Mouse (Mus musculus) hindbrain, embryonic 13.5 days (tissue): ENCODE data around the gene Pfkl. TPM values are rescaled to one million over a fixed set of nuclear protein-coding genes. Genes with fewer than 3 reads are reported as not detected.

Experiments used
- ATAC-seq: fragments of 200-750 bp; cut with Nextera tagmentation; 2 replicates; pipeline ENCODE4 v1.8.0; 2017; ENCODE audit warnings: moderate TSS enrichment; ENCODE audit not compliant: low FRiP score
- H3K27ac ChIP-seq: fragments of 300-500 bp; sonication (generic); 2 replicates; pipeline ENCODE4 v1.5.1; 2015; ENCODE audit warnings: inconsistent platforms, mild to moderate bottlenecking, moderate library complexity
- H3K27me3 ChIP-seq: fragments of 300-500 bp; sonication (generic); 2 replicates; pipeline ENCODE4 v1.6.1; 2015; ENCODE audit warnings: mild to moderate bottlenecking, inconsistent platforms
- H3K36me3 ChIP-seq: fragments of 300-500 bp; sonication (generic); 2 replicates; pipeline ENCODE4 v1.6.1; 2015; ENCODE audit warnings: mild to moderate bottlenecking, inconsistent platforms
- H3K4me1 ChIP-seq: fragments of 300-500 bp; sonication (generic); replicated peaks from 2 replicates; pipeline ENCODE4 v1.6.1; 2015; ENCODE audit warnings: inconsistent platforms
- H3K4me2 ChIP-seq: fragments of 300-500 bp; sonication (generic); 2 replicates; pipeline ENCODE4 v1.6.1; 2015; ENCODE audit warnings: inconsistent platforms, mild to moderate bottlenecking, moderate library complexity
- H3K4me3 ChIP-seq: fragments of 300-500 bp; sonication (generic); 2 replicates; pipeline ENCODE4 v1.5.1; 2015; ENCODE audit warnings: mild to moderate bottlenecking, inconsistent platforms
- H3K9ac ChIP-seq: fragments of 300-500 bp; sonication (generic); 2 replicates; pipeline ENCODE4 v1.6.1; 2015; ENCODE audit warnings: mild to moderate bottlenecking, inconsistent platforms
- H3K9me3 ChIP-seq: fragments of 300-500 bp; sonication (generic); 2 replicates; pipeline ENCODE4 v1.6.1; 2016; ENCODE audit warnings: inconsistent platforms
- WGBS: fragments of 180-500 bp; shearing (Covaris S2); methylation state at CpG from one replicate; pipeline ENCODE4 v1.1.7; 2015; 5-methylcytosine and 5-hydroxymethylcytosine counted together
- polyA plus RNA-seq: library from polyadenylated mRNA; unstranded; fragments of >200 nt; fragmentation: Nextera tagmentation; extraction: Ambion mirVana; gene quantifications from 2 replicates; pipeline ENCODE4 v1.2.1, GENCODE M21; 2015

The Pfkl gene
- 106 and 107 TPM in 2 replicates for polyA plus RNA-seq

DNA sequence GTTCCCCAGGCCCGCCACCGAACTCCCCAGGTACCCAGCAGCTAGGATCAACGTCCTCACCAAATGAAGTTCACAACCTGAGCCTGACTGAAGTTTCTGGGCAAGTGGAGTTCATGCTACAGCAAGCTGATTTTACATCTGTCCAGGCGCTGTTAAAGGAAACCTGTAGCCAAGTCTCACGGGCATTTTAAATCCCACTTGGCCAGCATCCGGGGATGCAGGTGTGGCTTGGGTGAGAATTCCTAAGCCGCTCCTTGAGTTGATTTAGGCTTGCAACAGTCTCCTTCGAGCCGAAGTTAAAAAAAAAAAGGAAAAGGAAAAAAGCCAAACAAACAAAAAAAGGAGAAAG is at the start of gene Pfkl:
Gene Pfkl, minus strand, starts transcription at position 139 of the 349 bp plus-strand sequence.
- WGBS: under 1% methylated on average over 9 of the region's 9 CpGs

DNA sequence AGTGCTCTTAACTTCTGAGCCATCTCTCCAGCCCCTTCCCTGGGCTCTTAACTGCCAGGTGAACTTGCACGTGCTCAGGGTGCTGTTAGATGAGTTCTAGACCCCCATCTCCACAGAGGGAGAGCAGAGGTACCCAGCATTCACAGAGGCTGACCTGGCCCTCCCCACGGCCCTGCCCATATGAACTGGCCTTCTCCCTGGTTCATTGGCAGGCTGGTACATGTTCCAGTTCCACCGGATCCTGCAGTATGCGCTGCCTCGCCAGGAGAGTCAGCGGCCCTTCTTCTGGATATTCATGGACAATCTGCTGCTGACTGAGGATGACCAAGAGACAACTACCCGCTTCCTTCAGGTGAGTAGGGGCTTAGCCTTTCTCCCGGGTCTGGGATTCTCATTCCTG is 47.2 kb upstream of the Pfkl start:
- H3K27me3 ChIP-seq: no peaks in the 10 kb centered on the region
- ATAC-seq: no peak
- H3K4me1 ChIP-seq: no peaks in the 10 kb centered on the region
- H3K36me3 ChIP-seq: no peaks in the 10 kb centered on the region
- no peak overlapping the region for H3K27ac ChIP-seq
- no peak overlapping the region for H3K4me3 ChIP-seq
- H3K9me3 ChIP-seq: no peaks in the 10 kb centered on the region
- H3K4me2 ChIP-seq: no peak overlapping the region
- WGBS: 85% methylated on average over 8 of the region's 8 CpGs
- no peak overlapping the region for H3K9ac ChIP-seq

More for the DNA sequence above, at the start of gene Pfkl:
- peak within 1 kb of the TSS; percentile 84 for H3K4me2 ChIP-seq
- no peaks in the 10 kb centered on the region for H3K36me3 ChIP-seq
- no peak for ATAC-seq
- H3K9me3 ChIP-seq: no peaks in the 10 kb centered on the region
- peaks cover 43% of the 10 kb centered on the region for H3K4me1 ChIP-seq
- H3K27ac ChIP-seq: peak within 1 kb of the TSS; percentile 96
- H3K9ac ChIP-seq: peak within 1 kb of the TSS; percentile 91
- peak within 1 kb of the TSS; percentile 84 for H3K4me3 ChIP-seq
- H3K27me3 ChIP-seq: peaks cover 6% of the 10 kb centered on the region; the same call in 1 of the 2 replicates

DNA sequence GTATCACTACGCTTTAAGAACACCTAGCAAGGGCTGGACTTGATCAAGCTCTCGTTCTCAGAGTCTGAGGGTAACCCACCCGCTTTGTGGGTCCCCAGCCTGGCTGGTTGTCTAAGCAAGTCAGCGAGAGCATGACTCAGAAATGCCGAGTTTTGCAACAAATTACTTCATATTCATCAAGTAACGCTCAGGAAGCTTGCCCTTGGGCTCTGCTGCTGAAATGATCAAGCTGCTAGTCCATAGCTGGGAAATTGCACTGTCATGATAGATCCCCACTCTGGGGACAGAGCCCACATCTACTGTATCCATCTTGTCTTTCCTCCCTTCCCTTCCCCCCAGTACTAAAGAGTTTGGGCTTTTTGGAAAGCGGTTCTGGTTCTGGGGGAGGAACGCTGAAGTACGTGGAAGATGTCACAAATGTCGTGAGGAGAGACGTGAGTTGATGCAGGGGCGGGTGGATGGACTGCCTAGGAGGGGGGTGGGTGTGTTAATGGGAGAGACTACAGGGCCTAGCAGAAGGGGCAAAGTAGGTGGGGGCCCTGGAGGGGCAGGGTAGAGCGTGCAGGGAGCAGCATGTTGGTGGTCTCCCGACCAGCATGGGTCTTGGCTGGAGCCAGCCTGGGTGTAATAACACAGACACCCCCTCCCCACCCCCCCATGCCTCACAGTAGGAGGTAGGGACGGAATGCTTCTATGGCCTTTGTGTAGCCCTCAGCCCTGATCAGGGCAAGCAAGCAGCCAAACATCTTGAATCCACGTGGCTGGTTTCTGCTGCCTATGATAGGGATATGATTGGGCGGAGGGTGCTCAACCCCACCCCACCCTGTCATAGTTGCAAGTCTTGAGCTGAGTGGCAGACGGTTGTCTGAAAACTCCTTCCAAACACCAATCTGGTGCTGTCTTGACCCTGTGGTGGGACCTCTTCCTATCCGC is 45.0 kb upstream of the Pfkl start:
- H3K4me2 ChIP-seq: no peak overlapping the region
- no peaks in the 10 kb centered on the region for H3K9me3 ChIP-seq
- no peaks in the 10 kb centered on the region for H3K27me3 ChIP-seq
- 73% methylated on average over 19 of the region's 19 CpGs for WGBS
- no peak overlapping the region for H3K27ac ChIP-seq
- no peak overlapping the region for H3K9ac ChIP-seq
- no peaks in the 10 kb centered on the region for H3K4me1 ChIP-seq
- no peak overlapping the region for H3K4me3 ChIP-seq
- no peaks in the 10 kb centered on the region for H3K36me3 ChIP-seq
- ATAC-seq: no peak

DNA sequence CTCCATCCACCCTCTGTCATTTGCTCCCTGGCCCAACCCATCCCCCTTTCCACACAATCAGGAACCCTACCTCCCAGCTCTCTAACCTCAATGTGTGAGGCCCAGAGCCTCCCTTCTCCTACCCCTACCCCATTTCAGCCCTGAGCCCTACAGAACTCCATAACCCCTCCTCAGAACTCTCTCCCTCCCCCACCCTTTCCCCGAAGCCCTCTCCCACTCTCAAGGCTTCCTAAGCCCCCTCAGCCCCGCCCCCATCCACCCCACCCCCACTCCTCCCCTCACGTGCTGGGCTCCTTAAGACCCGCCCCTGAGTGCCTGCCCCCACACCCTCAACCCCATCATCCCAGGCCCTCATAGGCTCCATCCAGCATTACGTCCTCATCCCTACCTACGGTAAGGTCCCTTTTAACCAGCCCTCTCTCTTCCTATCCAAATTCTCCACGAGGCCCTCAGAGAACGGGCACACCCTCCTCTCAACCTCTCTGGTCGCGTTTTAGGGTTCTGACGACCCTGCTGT is 39.7 kb upstream of the Pfkl start:
- Histone ChIP-seq H3K4me1 (no peaks in the 10 kb centered on the region), H3K9me3 (no peaks in the 10 kb centered on the region), H3K9ac (no peak overlapping the region), H3K27me3 (0 out of 2 replicates have a peak, but pooled peaks cover 2% of the 10 kb centered on the region), H3K27ac (no peak overlapping the region), H3K36me3 (no peaks in the 10 kb centered on the region), H3K4me3 (no peak overlapping the region), H3K4me2 (no peak overlapping the region)
- no peak for ATAC-seq
- 64% methylated on average over 11 of the region's 11 CpGs for WGBS

DNA sequence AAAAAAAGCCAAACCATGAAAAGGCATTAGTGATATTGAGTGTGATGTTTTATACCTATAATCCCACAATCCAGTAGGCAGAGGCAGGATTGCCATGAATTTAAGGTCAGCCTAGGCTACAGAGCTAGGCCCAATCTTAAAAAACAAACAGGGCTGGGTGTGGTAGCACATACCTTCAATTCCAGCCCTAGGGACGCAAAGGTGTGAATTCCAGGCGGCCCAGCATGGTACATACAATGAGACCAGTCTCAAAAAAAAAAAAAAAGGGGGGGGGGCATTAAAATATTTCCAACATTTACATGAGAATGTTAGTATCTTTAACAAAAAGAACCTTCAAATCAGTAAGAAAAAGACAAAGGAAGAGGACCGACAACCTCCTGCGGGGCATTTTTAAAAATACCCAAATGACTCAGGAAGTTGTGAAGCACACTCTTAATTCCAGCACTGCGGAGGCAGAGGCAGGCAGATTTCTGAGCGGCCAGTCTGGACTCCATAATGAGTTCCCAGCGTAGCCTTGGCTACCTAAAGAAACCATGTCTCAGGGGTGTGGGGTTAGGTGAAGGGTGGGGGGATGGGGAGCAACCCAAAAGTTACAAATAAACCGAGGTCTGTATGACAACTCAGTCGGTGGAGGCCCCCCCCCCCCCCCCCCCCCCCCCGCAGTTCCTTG is 38.3 kb upstream of the Pfkl start:
- Histone ChIP-seq H3K4me2 (no peak overlapping the region), H3K36me3 (no peaks in the 10 kb centered on the region), H3K4me1 (peaks cover 7% of the 10 kb centered on the region; the same call in 1 of the 2 replicates), H3K27me3 (0 out of 2 replicates have a peak, but pooled peaks cover 2% of the 10 kb centered on the region), H3K27ac (no peak overlapping the region), H3K9ac (no peak overlapping the region), H3K4me3 (no peak overlapping the region), H3K9me3 (no peaks in the 10 kb centered on the region)
- no peak for ATAC-seq
- 86% methylated on average over 10 of the region's 10 CpGs for WGBS

DNA sequence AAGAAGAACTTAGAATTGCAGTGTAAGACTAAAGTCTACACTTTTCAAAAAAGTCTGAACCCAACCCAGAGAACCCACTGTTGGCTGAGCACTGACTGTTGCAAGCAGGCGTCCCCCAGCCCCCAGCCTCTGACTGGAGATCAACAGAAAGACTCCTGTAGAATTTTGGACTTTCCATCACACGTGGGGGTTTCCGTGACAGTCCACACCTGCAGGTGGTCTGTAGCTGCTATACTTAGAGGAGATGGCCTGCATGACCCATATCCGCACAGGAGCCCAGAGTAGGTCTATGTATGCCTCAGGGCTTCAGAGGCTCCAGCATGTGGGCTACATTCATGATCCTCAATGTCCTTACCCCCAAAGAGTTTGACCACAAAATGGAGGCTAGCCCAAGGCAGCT is 36.5 kb upstream of the Pfkl start:
- peaks cover 9% of the 10 kb centered on the region; the same call in 1 of the 2 replicates for H3K4me1 ChIP-seq

DNA sequence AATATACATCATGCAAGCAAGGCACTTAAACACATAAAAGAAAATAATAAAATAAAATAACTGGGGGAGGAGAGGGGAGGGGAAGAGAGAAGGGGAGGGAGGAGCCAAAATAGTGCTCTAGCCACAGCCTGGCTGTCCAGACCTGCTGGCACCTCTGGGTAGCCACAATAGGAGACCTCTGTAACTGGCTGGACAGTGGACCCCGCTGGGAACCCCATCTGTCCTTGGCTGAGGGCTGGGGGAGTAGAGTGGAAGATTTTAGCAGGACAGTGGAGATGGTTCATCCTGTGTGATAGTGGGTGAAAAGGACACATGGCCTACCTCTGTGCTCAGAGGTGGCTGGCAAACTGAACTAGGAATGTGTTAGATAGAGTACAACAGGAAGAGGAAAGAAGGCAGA is 34.6 kb upstream of the Pfkl start:
- Histone ChIP-seq H3K4me2 (no peak overlapping the region), H3K27ac (no peak overlapping the region), H3K4me1 (peaks cover 9% of the 10 kb centered on the region; the same call in 1 of the 2 replicates), H3K4me3 (no peak overlapping the region), H3K9ac (no peak overlapping the region), H3K36me3 (no peaks in the 10 kb centered on the region), H3K27me3 (peaks cover 15% of the 10 kb centered on the region), H3K9me3 (no peaks in the 10 kb centered on the region)
- WGBS: 89% methylated on average over 1 of the region's 1 CpGs
- ATAC-seq: no peak

More for the DNA sequence above, 36.5 kb upstream of the Pfkl start:
- WGBS: 81% methylated on average over 4 of the region's 4 CpGs
- H3K9me3 ChIP-seq: no peaks in the 10 kb centered on the region
- peaks cover 15% of the 10 kb centered on the region for H3K27me3 ChIP-seq
- no peak overlapping the region for H3K9ac ChIP-seq
- no peaks in the 10 kb centered on the region for H3K36me3 ChIP-seq
- H3K4me2 ChIP-seq: no peak overlapping the region
- no peak overlapping the region for H3K27ac ChIP-seq
- no peak overlapping the region for H3K4me3 ChIP-seq
- no peak for ATAC-seq

DNA sequence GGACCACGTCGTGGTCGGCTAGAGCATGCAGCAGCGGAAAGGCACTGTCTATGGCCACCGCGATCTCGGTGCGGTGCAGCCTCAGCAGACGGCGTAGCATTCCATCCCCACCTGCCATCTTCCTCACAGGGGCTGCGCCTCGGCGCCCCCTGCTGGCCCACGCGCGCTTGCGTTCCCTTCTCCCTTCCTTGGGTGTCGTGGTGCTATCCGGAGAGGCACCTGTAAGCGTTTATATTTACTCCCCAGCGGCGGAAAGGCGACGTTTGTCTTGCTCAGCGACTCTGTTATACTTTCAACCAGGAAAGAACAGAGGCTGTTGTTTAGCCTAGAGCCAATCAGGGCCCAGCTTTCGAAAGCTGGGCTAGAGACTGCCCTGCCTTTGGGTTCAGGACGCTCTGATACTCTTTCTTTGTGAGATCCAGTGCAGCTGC is 33.5 kb upstream of the Pfkl start, which contains the start of gene Aire:
Gene Aire, minus strand, starts transcription at position 205 of the 431 bp plus-strand sequence.
- no peak within 1 kb of the TSS for H3K27ac ChIP-seq
- H3K27me3 ChIP-seq: peaks cover 15% of the 10 kb centered on the region
- ATAC-seq: peak; percentile 73
- H3K9ac ChIP-seq: peak within 1 kb of the TSS; percentile 47; the same call in 1 of the 2 replicates
- peaks cover 9% of the 10 kb centered on the region; the same call in 1 of the 2 replicates for H3K4me1 ChIP-seq
- H3K4me2 ChIP-seq: peak within 1 kb of the TSS; percentile 54
- H3K9me3 ChIP-seq: no peaks in the 10 kb centered on the region
- H3K4me3 ChIP-seq: peak within 1 kb of the TSS; percentile 28
- no peaks in the 10 kb centered on the region for H3K36me3 ChIP-seq
- 2% methylated on average over 27 of the region's 27 CpGs for WGBS

DNA sequence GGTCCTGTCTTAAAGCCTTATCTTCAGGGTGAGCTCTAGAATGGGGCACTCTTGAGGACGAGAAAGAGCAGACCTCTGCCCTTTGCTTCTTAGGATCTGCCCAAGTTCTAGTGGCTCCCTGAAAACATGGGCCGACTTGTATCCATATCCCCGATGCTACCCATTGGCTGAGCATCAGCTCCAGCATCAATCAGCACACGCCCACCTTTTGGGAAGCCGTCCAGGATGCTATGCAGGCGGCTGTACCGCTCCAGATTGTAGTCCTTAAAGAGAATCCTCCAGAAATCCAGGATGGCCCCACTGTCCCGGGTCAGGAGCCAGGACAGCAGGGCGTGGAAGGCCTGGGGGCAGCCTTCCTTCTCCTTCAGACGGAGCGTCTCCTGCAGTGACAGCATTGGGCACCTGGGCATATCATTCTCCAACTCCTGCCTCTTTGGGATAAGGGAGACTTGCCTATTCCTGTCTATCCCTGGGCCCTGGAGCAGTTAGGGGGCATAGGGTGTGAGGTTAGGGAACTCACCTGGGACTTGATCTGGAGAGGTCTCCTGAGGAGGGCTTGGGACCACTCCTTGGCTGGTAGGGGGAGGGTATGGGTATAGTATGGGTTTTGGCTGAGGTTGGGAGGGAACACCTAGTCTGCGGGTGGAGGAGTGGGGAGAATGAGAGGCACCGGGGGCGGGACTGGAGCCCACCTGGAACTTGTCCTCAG is 33.0 kb upstream of the Pfkl start:
- H3K4me2 ChIP-seq: peak overlapping the region; percentile 54
- WGBS: 60% methylated on average over 14 of the region's 14 CpGs
- peak; percentile 58; the same call in 1 of the 2 replicates for ATAC-seq

DNA sequence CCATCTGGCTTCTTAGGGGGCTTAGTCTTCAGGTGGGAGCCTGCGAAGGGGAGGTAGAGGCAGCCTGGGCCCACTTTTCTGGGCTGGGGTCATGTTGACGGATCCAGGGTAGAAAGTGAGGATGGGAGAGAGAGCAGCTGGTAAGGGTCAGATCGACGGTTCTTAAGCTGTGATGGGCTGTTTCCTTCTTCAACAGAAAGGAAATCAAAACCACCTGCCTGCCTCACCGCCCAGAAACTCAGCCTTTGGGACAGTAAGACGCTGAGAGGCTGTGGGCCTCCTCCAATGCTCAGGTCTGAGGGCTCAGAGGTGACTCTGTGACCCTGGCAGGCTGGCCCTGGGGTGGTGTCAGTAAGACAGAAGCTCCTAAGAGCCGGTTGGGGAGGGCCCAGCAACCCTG is 32.2 kb upstream of the Pfkl start:
- ATAC-seq: no peak
- WGBS: 79% methylated on average over 7 of the region's 7 CpGs
- peaks cover 9% of the 10 kb centered on the region; the same call in 1 of the 2 replicates for H3K4me1 ChIP-seq
- no peak overlapping the region for H3K9ac ChIP-seq
- H3K9me3 ChIP-seq: no peaks in the 10 kb centered on the region
- H3K36me3 ChIP-seq: no peaks in the 10 kb centered on the region
- H3K4me3 ChIP-seq: no peak overlapping the region
- no peak overlapping the region for H3K27ac ChIP-seq
- H3K27me3 ChIP-seq: peaks cover 15% of the 10 kb centered on the region
- no peak overlapping the region for H3K4me2 ChIP-seq

More for the DNA sequence above, 33.0 kb upstream of the Pfkl start:
- Histone ChIP-seq H3K27me3 (peaks cover 15% of the 10 kb centered on the region), H3K9ac (0 out of 2 replicates have a peak overlapping the region, but pooled peaks have one; percentile 47), H3K27ac (no peak overlapping the region), H3K4me1 (peaks cover 9% of the 10 kb centered on the region; the same call in 1 of the 2 replicates), H3K9me3 (no peaks in the 10 kb centered on the region), H3K36me3 (no peaks in the 10 kb centered on the region), H3K4me3 (peak overlapping the region; percentile 28)

DNA sequence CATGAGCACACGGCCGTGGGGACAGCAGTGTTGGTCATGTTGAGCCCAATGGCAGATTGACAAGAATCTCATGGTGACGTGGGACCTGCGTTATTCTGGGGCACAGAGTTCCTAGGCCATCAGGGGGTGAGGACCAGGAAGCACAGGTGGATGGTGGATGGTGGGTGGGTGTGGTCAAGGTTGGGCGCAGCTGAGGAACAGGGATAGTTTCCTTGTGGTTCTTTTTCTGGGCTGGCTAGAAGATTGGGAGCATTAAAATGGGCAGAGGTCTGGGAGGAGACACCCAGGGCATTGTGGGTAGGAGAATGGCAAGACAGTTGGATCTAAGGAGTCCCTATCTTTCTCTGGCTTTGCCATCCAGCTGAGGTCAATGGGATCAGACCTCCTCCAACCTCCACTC is 31.8 kb upstream of the Pfkl start, which contains the start of gene Dnmt3l:
Gene Dnmt3l, plus strand, starts transcription at position 301 of the 400 bp plus-strand sequence.
- Histone ChIP-seq H3K4me1 (peaks cover 9% of the 10 kb centered on the region; the same call in 1 of the 2 replicates), H3K4me2 (no peak within 1 kb of the TSS), H3K27me3 (peaks cover 15% of the 10 kb centered on the region), H3K36me3 (no peaks in the 10 kb centered on the region), H3K9me3 (no peaks in the 10 kb centered on the region), H3K9ac (no peak within 1 kb of the TSS), H3K27ac (no peak within 1 kb of the TSS), H3K4me3 (no peak within 1 kb of the TSS)
- ATAC-seq: no peak
- WGBS: 98% methylated on average over 5 of the region's 5 CpGs
